Mouse (Mus musculus): Measurements from ENCODE around the gene Crtc2. TPM values are rescaled to one million over a fixed set of nuclear protein-coding genes. Genes with fewer than 3 reads are reported as not detected.

The Crtc2 gene
- 10 to 100 TPM; 19.5 to 21.7 TPM for total RNA-seq (2021)
- long read RNA-seq, experiment 1, partial matches to known transcripts = 3 of 6 reads
- long read RNA-seq, experiment 1, other reads (novel, unspliced or antisense) = 0 of 6 reads
- long read RNA-seq, experiment 2, transcript Crtc2-201 (14 exons, 2,747 nt) = major isoform, 5 of 10 reads
- long read RNA-seq, experiment 2, partial matches to known transcripts = 1 of 10 reads
- long read RNA-seq, experiment 2, other reads (novel, unspliced or antisense) = 3 of 10 reads

- peak; percentile 93 to 94 for DNase-seq
Observed at GRCm38 (mm10) chr3:90253653-90254418, at the start of gene Crtc2. Gene Crtc2, plus strand, starts transcription at chr3:90254163.

GRCm38 (mm10) chr3:90204582-90204981 is 49.4 kb upstream of the Crtc2 start:
- intact Hi-C loops (cut with DNase I) = no loop called here
- no peak for DNase-seq

More at GRCm38 (mm10) chr3:90253653-90254418, at the start of gene Crtc2:
- intact Hi-C loops (cut with DNase I) = no loop called here

- no peak for DNase-seq
- intact Hi-C loops (cut with DNase I) = no loop called here
Observed at GRCm38 (mm10) chr3:90208662-90209061, 45.3 kb upstream of the Crtc2 start.

GRCm38 (mm10) chr3:90209908-90210566 is 43.9 kb upstream of the Crtc2 start:
- DNase-seq = no peak
- intact Hi-C loops (cut with DNase I) = loop anchor here (5.0 kb wide), 1 partner anchor 128 kb away; no protein-coding TSS in a partner anchor

- intact Hi-C loops (cut with DNase I) = loop anchor here (5.0 kb wide), 1 partner anchor 129 kb away; no protein-coding TSS in a partner anchor
Observed at GRCm38 (mm10) chr3:90211475-90212398, 42.2 kb upstream of the Crtc2 start.

GRCm38 (mm10) chr3:90212723-90213122 is 41.2 kb upstream of the Crtc2 start:
- DNase-seq = no peak
- intact Hi-C loops (cut with DNase I) = loop anchor here (5.0 kb wide), 1 partner anchor 130 kb away; no protein-coding TSS in a partner anchor

More at GRCm38 (mm10) chr3:90211475-90212398, 42.2 kb upstream of the Crtc2 start:
- no peak for DNase-seq

- intact Hi-C loops (cut with DNase I) = loop anchor here (5.0 kb wide), 1 partner anchor 131 kb away; no protein-coding TSS in a partner anchor
Observed at GRCm38 (mm10) chr3:90213377-90213866, 40.5 kb upstream of the Crtc2 start, which contains the start of the genes Rps27 and Rab13. Gene Rps27, minus strand, starts transcription at chr3:90213651. Gene Rab13, plus strand, starts transcription at chr3:90213695.

GRCm38 (mm10) chr3:90213956-90214684 is 39.8 kb upstream of the Crtc2 start:
- intact Hi-C loops (cut with DNase I) = loop anchor here (5.0 kb wide), 1 partner anchor 132 kb away; no protein-coding TSS in a partner anchor
- no peak for DNase-seq

More at GRCm38 (mm10) chr3:90213377-90213866, 40.5 kb upstream of the Crtc2 start, which contains the start of the genes Rps27 and Rab13:
- DNase-seq = peak; percentile 79 to 87

- no peak for DNase-seq
- intact Hi-C loops (cut with DNase I) = no loop called here
Observed at GRCm38 (mm10) chr3:90215825-90216380, 38.1 kb upstream of the Crtc2 start.

- DNase-seq = peak; percentile 42 to 57
- intact Hi-C loops (cut with DNase I) = loop anchor here (1.0 to 2.0 kb wide), 2 partner anchors 29 to 153 kb away; partner anchors contain the start of gene Slc39a1
Observed at GRCm38 (mm10) chr3:90220088-90220487, 33.9 kb upstream of the Crtc2 start.

- intact Hi-C loops (cut with DNase I) = loop anchor here (1.0 to 2.0 kb wide), 2 partner anchors 28 to 153 kb away; partner anchors contain the start of gene Slc39a1
- DNase-seq = peak; percentile 82 to 86
Observed at GRCm38 (mm10) chr3:90220531-90220951, 33.4 kb upstream of the Crtc2 start.

- no peak for DNase-seq
- intact Hi-C loops (cut with DNase I) = loop anchor here (2.0 kb wide), 1 partner anchor 28 kb away; the partner anchor contains the start of gene Slc39a1
Observed at GRCm38 (mm10) chr3:90221123-90221522, 32.8 kb upstream of the Crtc2 start.

GRCm38 (mm10) chr3:90222455-90222854 is 31.5 kb upstream of the Crtc2 start:
- no peak for DNase-seq
- intact Hi-C loops (cut with DNase I) = no loop called here

- no peak for DNase-seq
- intact Hi-C loops (cut with DNase I) = no loop called here
Observed at GRCm38 (mm10) chr3:90222941-90223340, 31.0 kb upstream of the Crtc2 start.

- no peak for DNase-seq
- intact Hi-C loops (cut with DNase I) = no loop called here
Observed at GRCm38 (mm10) chr3:90224331-90224730, 29.6 kb upstream of the Crtc2 start.

GRCm38 (mm10) chr3:90231075-90231474 is 22.9 kb upstream of the Crtc2 start:
- DNase-seq = no peak
- intact Hi-C loops (cut with DNase I) = no loop called here

GRCm38 (mm10) chr3:90231507-90232333 is 22.2 kb upstream of the Crtc2 start, which contains the start of gene Jtb:
Gene Jtb, plus strand, starts transcription at chr3:90231597.
- intact Hi-C loops (cut with DNase I) = no loop called here

More at GRCm38 (mm10) chr3:90231507-90232333, 22.2 kb upstream of the Crtc2 start, which contains the start of gene Jtb:
- peak; percentile 90 to 91 for DNase-seq
